Mouse (Mus musculus): ENCODE data around the gene Fgfr1op2. TPM values are rescaled to one million over a fixed set of nuclear protein-coding genes. Genes with fewer than 3 reads are reported as not detected.

Fgfr1op2 gene
- 77.7 and 88.3 TPM in 2 replicates for polyA plus RNA-seq (2015; fragmentation: Nextera tagmentation; extraction: Ambion mirVana)

DNA sequence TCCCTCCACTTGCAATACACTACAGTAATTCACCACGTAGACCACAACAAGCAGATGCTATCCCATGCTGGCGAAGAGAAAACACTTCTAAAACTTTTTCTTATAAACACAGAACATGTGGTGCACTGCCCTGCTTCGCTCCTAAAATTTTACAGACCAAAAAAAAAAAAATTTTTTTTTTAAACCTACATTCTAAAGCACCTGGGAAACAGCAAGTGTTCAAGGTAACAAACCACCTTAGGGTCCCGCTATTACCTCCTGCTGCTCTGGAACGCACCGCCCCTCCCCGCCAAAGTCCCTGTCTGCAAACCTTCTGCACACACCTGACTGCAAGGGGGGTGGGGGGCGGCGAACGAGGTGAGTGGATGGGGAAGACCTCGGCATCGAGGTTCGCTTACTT is at the start of gene Fgfr1op2:
TSS of gene Fgfr1op2 (plus strand) at position 301 of the 400 bp plus-strand sequence.
- Histone ChIP-seq H3K4me3 (peak within 1 kb of the TSS; percentile 84), H3K4me1 (replicated peaks) (peaks cover 24% of the 10 kb centered on the region), H3K27ac (peak within 1 kb of the TSS; percentile 97), H3K36me3 (peaks cover 2% of the 10 kb centered on the region; the same call in 1 of the 2 replicates), H3K27me3 (no peaks in the 10 kb centered on the region), H3K9ac (peak within 1 kb of the TSS; percentile 90), H3K4me2 (peak within 1 kb of the TSS; percentile 72), H3K9me3 (replicated peaks) (no peaks in the 10 kb centered on the region)
- 1% methylated on average over 13 of the region's 13 CpGs for WGBS
- ATAC-seq (replicated peaks; ENCODE audit: insufficient number of reproducible peaks, insufficient read depth, low FRiP score, low read depth), result peak; percentile 3; the same call in 1 of the 2 replicates

GRCm38 (mm10) chr6:146527537-146527936 is 49.5 kb upstream of the Fgfr1op2 start:
- H3K27ac ChIP-seq, result no peak overlapping the region
- H3K4me1 ChIP-seq (replicated peaks), result no peaks in the 10 kb centered on the region; the same call in 1 of the 2 replicates
- H3K9ac ChIP-seq, result no peak overlapping the region
- 72% methylated on average over 2 of the region's 2 CpGs for WGBS
- no peak overlapping the region for H3K4me2 ChIP-seq
- ATAC-seq (replicated peaks; ENCODE audit: insufficient number of reproducible peaks, insufficient read depth, low FRiP score, low read depth), result no peak
- no peaks in the 10 kb centered on the region; the same call in 1 of the 2 replicates for H3K27me3 ChIP-seq
- no peaks in the 10 kb centered on the region for H3K36me3 ChIP-seq
- H3K9me3 ChIP-seq (replicated peaks), result no peaks in the 10 kb centered on the region
- no peak overlapping the region for H3K4me3 ChIP-seq

GRCm38 (mm10) chr6:146530363-146530762 is 46.6 kb upstream of the Fgfr1op2 start:
- Histone ChIP-seq H3K4me2 (no peak overlapping the region), H3K4me1 (replicated peaks) (no peaks in the 10 kb centered on the region; the same call in 1 of the 2 replicates), H3K27ac (peak overlapping the region; percentile 70), H3K4me3 (no peak overlapping the region), H3K27me3 (no peaks in the 10 kb centered on the region; the same call in 1 of the 2 replicates), H3K36me3 (no peaks in the 10 kb centered on the region), H3K9me3 (replicated peaks) (no peaks in the 10 kb centered on the region), H3K9ac (no peak overlapping the region)
- ATAC-seq (replicated peaks; ENCODE audit: insufficient number of reproducible peaks, insufficient read depth, low FRiP score, low read depth), result peak; percentile 14; the same call in 1 of the 2 replicates
- WGBS, result 65% methylated on average over 7 of the region's 7 CpGs

GRCm38 (mm10) chr6:146530769-146531168 is 46.2 kb upstream of the Fgfr1op2 start:
- WGBS, result 47% methylated on average over 5 of the region's 5 CpGs
- ATAC-seq (replicated peaks; ENCODE audit: insufficient number of reproducible peaks, insufficient read depth, low FRiP score, low read depth), result peak; percentile 80
- H3K4me1 ChIP-seq (replicated peaks), result no peaks in the 10 kb centered on the region; the same call in 1 of the 2 replicates
- no peak overlapping the region for H3K9ac ChIP-seq
- no peak overlapping the region for H3K4me2 ChIP-seq
- H3K9me3 ChIP-seq (replicated peaks), result no peaks in the 10 kb centered on the region
- no peaks in the 10 kb centered on the region; the same call in 1 of the 2 replicates for H3K27me3 ChIP-seq
- H3K27ac ChIP-seq, result peak overlapping the region; percentile 70
- H3K36me3 ChIP-seq, result no peaks in the 10 kb centered on the region
- H3K4me3 ChIP-seq, result no peak overlapping the region

- no peak overlapping the region for H3K4me2 ChIP-seq
- 79% methylated on average over 4 of the region's 4 CpGs for WGBS
- H3K4me3 ChIP-seq, result no peak overlapping the region
- no peaks in the 10 kb centered on the region for H3K9me3 ChIP-seq (replicated peaks)
- no peak overlapping the region for H3K9ac ChIP-seq
- H3K27ac ChIP-seq, result no peak overlapping the region
- no peaks in the 10 kb centered on the region for H3K27me3 ChIP-seq
- H3K36me3 ChIP-seq, result no peaks in the 10 kb centered on the region
- no peak for ATAC-seq (replicated peaks; ENCODE audit: insufficient number of reproducible peaks, insufficient read depth, low FRiP score, low read depth)
- H3K4me1 ChIP-seq (replicated peaks), result peaks cover 7% of the 10 kb centered on the region
Measured at GRCm38 (mm10) chr6:146533146-146533545, 43.9 kb upstream of the Fgfr1op2 start.

GRCm38 (mm10) chr6:146535501-146535900 is 41.5 kb upstream of the Fgfr1op2 start:
- no peaks in the 10 kb centered on the region for H3K36me3 ChIP-seq
- no peak overlapping the region for H3K27ac ChIP-seq
- no peaks in the 10 kb centered on the region for H3K27me3 ChIP-seq
- WGBS, result 75% methylated on average over 5 of the region's 5 CpGs
- H3K9me3 ChIP-seq (replicated peaks), result no peaks in the 10 kb centered on the region
- H3K9ac ChIP-seq, result no peak overlapping the region
- peaks cover 14% of the 10 kb centered on the region for H3K4me1 ChIP-seq (replicated peaks)
- H3K4me2 ChIP-seq, result no peak overlapping the region
- no peak overlapping the region for H3K4me3 ChIP-seq
- ATAC-seq (replicated peaks; ENCODE audit: insufficient number of reproducible peaks, insufficient read depth, low FRiP score, low read depth), result no peak

DNA sequence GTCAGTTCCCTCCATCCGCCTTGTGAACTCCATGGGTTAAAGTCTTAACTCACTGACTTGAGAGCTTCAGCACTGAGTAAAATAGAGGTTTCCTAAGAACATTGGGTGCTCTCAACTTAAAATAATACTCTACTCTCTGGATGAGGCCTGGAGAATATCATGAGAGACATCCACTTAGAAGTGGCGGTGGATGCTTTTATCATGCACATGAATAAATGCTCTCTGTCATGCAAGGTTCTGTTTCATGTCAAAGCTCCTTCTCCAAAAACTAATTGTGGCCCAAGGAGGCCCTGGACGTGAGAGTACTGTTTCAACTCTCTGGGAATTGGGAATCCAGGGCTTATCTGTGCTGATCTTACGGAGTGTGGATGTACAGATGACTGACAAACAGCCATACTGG is 39.9 kb upstream of the Fgfr1op2 start:
- WGBS, result 47% methylated on average over 4 of the region's 4 CpGs
- Histone ChIP-seq H3K36me3 (no peaks in the 10 kb centered on the region), H3K27ac (peak overlapping the region; percentile 59), H3K9ac (no peak overlapping the region), H3K4me3 (no peak overlapping the region), H3K4me1 (replicated peaks) (peaks cover 14% of the 10 kb centered on the region), H3K4me2 (no peak overlapping the region), H3K27me3 (no peaks in the 10 kb centered on the region), H3K9me3 (replicated peaks) (no peaks in the 10 kb centered on the region)
- peak; percentile 23; the same call in 1 of the 2 replicates for ATAC-seq (replicated peaks; ENCODE audit: insufficient number of reproducible peaks, insufficient read depth, low FRiP score, low read depth)

DNA sequence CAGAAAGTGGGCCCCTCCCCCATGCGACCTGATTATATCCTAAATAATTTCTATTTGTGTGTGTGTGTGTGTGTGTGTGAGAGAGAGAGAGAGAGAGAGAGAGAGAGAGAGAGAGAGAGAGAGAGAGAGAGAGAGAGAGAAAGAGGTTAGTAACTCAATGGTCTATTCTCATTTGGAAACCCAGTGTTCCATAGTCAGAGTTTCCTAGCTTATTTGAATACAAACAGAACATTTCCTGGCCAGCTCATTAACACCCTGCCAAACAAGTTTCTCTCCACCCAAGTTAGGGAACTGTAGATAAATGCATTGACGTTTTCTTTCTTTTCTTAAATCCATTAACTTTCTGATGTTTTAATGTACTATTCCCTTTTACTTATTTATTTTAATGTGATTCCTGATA is 38.9 kb upstream of the Fgfr1op2 start:
- Histone ChIP-seq H3K4me1 (replicated peaks) (peaks cover 14% of the 10 kb centered on the region), H3K4me3 (no peak overlapping the region), H3K9me3 (replicated peaks) (no peaks in the 10 kb centered on the region), H3K36me3 (no peaks in the 10 kb centered on the region), H3K27me3 (no peaks in the 10 kb centered on the region), H3K27ac (peak overlapping the region; percentile 59), H3K9ac (no peak overlapping the region), H3K4me2 (no peak overlapping the region)
- ATAC-seq (replicated peaks; ENCODE audit: insufficient number of reproducible peaks, insufficient read depth, low FRiP score, low read depth), result no peak
- 49% methylated on average over 2 of the region's 2 CpGs for WGBS

DNA sequence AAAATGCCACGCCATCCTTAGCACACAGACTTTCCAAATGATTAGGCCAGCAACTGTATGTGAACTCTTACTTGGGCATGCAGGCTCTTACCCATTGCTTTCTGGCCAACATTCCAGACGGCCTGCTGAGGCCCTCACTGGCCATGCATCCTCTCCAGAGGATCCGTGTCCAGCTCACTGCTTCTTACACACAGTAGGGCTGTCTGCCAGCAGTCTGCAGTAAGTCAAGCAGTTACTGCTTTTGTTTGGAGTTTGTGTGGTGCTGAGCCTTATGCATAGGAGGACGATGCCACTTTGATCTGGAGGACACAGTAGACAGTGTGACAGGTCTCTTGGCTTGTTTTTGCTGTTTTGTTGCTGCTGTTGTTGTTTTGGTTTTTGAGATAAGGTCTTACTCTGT is 38.3 kb upstream of the Fgfr1op2 start:
- peaks cover 14% of the 10 kb centered on the region for H3K4me1 ChIP-seq (replicated peaks)
- no peak overlapping the region for H3K4me3 ChIP-seq
- H3K9me3 ChIP-seq (replicated peaks), result no peaks in the 10 kb centered on the region
- no peak overlapping the region for H3K4me2 ChIP-seq
- H3K27ac ChIP-seq, result peak overlapping the region; percentile 59
- WGBS, result 43% methylated on average over 4 of the region's 4 CpGs
- H3K9ac ChIP-seq, result no peak overlapping the region
- H3K27me3 ChIP-seq, result no peaks in the 10 kb centered on the region
- no peak for ATAC-seq (replicated peaks; ENCODE audit: insufficient number of reproducible peaks, insufficient read depth, low FRiP score, low read depth)
- H3K36me3 ChIP-seq, result no peaks in the 10 kb centered on the region

DNA sequence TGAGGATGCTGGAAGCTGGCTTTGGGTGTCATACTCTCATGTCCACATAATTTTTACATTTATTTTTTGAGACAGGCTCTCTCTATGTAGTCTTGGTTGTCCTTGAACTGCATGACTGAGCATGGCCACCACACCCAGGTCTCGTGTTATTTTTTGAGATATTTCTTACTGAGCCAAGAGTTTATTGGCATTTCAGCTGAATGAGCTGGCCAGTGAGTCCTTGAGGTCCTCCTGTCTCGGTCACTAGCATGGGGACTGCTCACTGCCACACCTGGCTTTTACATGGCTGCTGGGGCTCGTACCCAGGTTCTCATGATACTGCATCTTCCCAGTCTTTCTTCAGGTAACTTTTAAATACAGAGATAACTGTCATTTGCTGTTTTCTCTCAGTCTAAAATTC is 36.6 kb upstream of the Fgfr1op2 start:
- H3K9me3 ChIP-seq (replicated peaks), result no peaks in the 10 kb centered on the region
- H3K4me2 ChIP-seq, result no peak overlapping the region
- 83% methylated on average over 3 of the region's 3 CpGs for WGBS
- no peaks in the 10 kb centered on the region for H3K36me3 ChIP-seq
- peaks cover 18% of the 10 kb centered on the region for H3K4me1 ChIP-seq (replicated peaks)
- H3K27ac ChIP-seq, result no peak overlapping the region
- no peak overlapping the region for H3K9ac ChIP-seq
- ATAC-seq (replicated peaks; ENCODE audit: insufficient number of reproducible peaks, insufficient read depth, low FRiP score, low read depth), result no peak
- H3K27me3 ChIP-seq, result no peaks in the 10 kb centered on the region
- H3K4me3 ChIP-seq, result no peak overlapping the region

DNA sequence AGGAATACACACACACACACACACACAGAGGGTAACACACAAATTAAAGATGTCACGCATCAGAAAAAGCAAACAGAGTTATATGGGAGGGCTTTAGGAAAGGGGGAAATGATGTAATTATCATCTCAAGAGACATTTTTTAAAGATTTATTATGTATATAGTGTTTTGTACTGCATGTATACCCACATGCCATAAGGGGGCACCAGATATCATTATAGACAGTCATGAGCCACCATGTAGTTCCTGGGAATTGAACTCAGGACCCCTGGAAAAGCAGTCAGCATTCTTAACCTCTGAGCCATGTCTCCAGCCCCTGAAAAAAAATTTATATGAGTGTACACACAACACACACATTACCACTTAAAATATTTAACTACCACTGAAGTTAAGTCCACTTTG is 32.4 kb upstream of the Fgfr1op2 start:
- 78% methylated on average over 1 of the region's 1 CpGs for WGBS
- peaks cover 8% of the 10 kb centered on the region for H3K4me1 ChIP-seq (replicated peaks)
- no peak overlapping the region for H3K4me3 ChIP-seq
- peaks cover 14% of the 10 kb centered on the region for H3K36me3 ChIP-seq
- H3K9me3 ChIP-seq (replicated peaks), result no peaks in the 10 kb centered on the region
- peak overlapping the region; percentile 90 for H3K27ac ChIP-seq
- ATAC-seq (replicated peaks; ENCODE audit: insufficient number of reproducible peaks, insufficient read depth, low FRiP score, low read depth), result no peak
- no peak overlapping the region for H3K9ac ChIP-seq
- H3K4me2 ChIP-seq, result no peak overlapping the region
- no peaks in the 10 kb centered on the region for H3K27me3 ChIP-seq

- Histone ChIP-seq H3K9me3 (replicated peaks) (no peaks in the 10 kb centered on the region), H3K36me3 (peaks cover 21% of the 10 kb centered on the region), H3K4me1 (replicated peaks) (peaks cover 8% of the 10 kb centered on the region), H3K4me2 (peak overlapping the region; percentile 32), H3K4me3 (no peak overlapping the region), H3K9ac (no peak overlapping the region), H3K27me3 (no peaks in the 10 kb centered on the region), H3K27ac (peak overlapping the region; percentile 90)
- peak; percentile 87 for ATAC-seq (replicated peaks; ENCODE audit: insufficient number of reproducible peaks, insufficient read depth, low FRiP score, low read depth)
- 39% methylated on average over 5 of the region's 5 CpGs for WGBS
Measured at GRCm38 (mm10) chr6:146545289-146545865, 31.6 kb upstream of the Fgfr1op2 start.

All from heart, embryonic 15.5 days (tissue).